Mouse (Mus musculus) embryonic facial prominence, embryonic 13.5 days (tissue): Measurements from ENCODE around the gene Scrn2. TPM values are rescaled to one million over a fixed set of nuclear protein-coding genes. Genes with fewer than 3 reads are reported as not detected.

Experiments used
- ATAC-seq: fragments of 200-750 bp; cut with Nextera tagmentation; 2 replicates; pipeline ENCODE4 v1.8.0; 2017; ENCODE audit warnings: low read depth; ENCODE audit not compliant: insufficient number of reproducible peaks, insufficient read depth, low FRiP score, low TSS enrichment
- H3K27ac ChIP-seq: fragments of 300-500 bp; sonication (generic); 2 replicates; pipeline ENCODE4 v1.5.1; 2015; ENCODE audit warnings: moderate library complexity, mild to moderate bottlenecking, inconsistent platforms
- H3K27me3 ChIP-seq: fragments of 300-500 bp; sonication (generic); 2 replicates; pipeline ENCODE4 v1.6.1; 2015; ENCODE audit warnings: mild to moderate bottlenecking, inconsistent platforms
- H3K36me3 ChIP-seq: fragments of 300-500 bp; sonication (generic); 2 replicates; pipeline ENCODE4 v1.6.1; 2015; ENCODE audit warnings: mild to moderate bottlenecking, inconsistent platforms
- H3K4me1 ChIP-seq: fragments of 300-500 bp; sonication (generic); 2 replicates; pipeline ENCODE4 v1.6.1; 2015; ENCODE audit warnings: inconsistent platforms
- H3K4me2 ChIP-seq: fragments of 300-500 bp; sonication (generic); 2 replicates; pipeline ENCODE4 v1.6.1; 2015; ENCODE audit warnings: moderate library complexity, mild to moderate bottlenecking, inconsistent platforms
- H3K4me3 ChIP-seq: fragments of 300-500 bp; sonication (generic); 2 replicates; pipeline ENCODE4 v1.5.1; 2015; ENCODE audit warnings: mild to moderate bottlenecking, inconsistent platforms
- H3K9ac ChIP-seq: fragments of 300-500 bp; sonication (generic); 2 replicates; pipeline ENCODE4 v1.6.1; 2015; ENCODE audit warnings: mild to moderate bottlenecking, inconsistent platforms
- H3K9me3 ChIP-seq: fragments of 300-500 bp; sonication (generic); 2 replicates; pipeline ENCODE4 v1.6.1; 2016; ENCODE audit warnings: inconsistent platforms
- WGBS: fragments of 180-500 bp; shearing (Covaris S2); methylation state at CpG from one replicate; pipeline ENCODE4 v1.1.7; 2015; ENCODE audit warnings: mixed read lengths; 5-methylcytosine and 5-hydroxymethylcytosine counted together
- polyA plus RNA-seq: library from polyadenylated mRNA; unstranded; fragments of >200 nt; fragmentation: Nextera tagmentation; extraction: Ambion mirVana; gene quantifications from 2 replicates; pipeline ENCODE4 v1.2.1, GENCODE M21; 2015

Scrn2 gene
- 25.0 and 30.6 TPM in 2 replicates for polyA plus RNA-seq

DNA sequence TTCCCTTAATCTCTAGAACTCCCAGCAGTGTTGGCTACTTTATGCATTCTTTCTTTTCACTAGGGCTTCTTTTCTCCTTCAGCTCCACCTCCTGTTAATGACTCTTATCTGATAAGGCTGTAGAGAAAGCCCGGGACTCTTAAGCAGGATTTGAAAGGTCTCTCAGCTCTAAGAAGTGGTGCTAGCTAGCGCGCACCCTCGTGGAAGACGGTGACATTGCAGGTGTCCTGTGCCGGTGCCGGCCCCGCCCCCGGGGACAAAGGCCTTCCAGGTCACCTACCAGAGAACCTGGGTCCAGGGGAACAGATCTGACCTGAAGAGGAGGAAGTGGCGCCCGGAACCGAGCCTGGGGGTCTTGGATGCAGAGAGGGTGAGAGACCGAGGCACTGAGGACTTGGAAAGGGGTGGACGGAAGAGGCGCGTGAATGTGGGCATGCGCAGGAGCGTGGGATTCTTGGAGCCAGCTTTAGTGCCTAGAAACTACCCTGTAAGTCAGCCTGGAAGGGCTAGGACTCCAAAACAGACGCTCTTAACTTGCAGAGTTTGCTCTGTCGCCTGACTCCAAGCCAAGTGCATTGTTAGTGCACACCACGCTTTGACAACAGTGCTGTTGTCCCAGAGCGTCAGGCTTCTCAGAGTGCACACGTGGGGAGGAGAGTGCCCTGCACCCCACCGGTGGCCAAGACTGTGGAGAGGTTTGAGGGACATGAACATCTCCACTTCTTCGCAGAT, at the start of gene Scrn2:
Gene Scrn2, plus strand, starts transcription at position 253 of the 732 bp plus-strand sequence.
- WGBS, result under 1% methylated on average over 25 of the region's 25 CpGs
- peak within 1 kb of the TSS; percentile 72 for H3K4me2 ChIP-seq
- H3K27me3 ChIP-seq, result peaks cover 9% of the 10 kb centered on the region
- peak within 1 kb of the TSS; percentile 82 for H3K9ac ChIP-seq
- ATAC-seq, result peak; percentile 45; the same call in 1 of the 2 replicates
- peaks cover 19% of the 10 kb centered on the region for H3K36me3 ChIP-seq
- H3K27ac ChIP-seq, result peak within 1 kb of the TSS; percentile 82
- H3K9me3 ChIP-seq, result no peaks in the 10 kb centered on the region
- peaks cover 26% of the 10 kb centered on the region for H3K4me1 ChIP-seq
- H3K4me3 ChIP-seq, result peak within 1 kb of the TSS; percentile 71

DNA sequence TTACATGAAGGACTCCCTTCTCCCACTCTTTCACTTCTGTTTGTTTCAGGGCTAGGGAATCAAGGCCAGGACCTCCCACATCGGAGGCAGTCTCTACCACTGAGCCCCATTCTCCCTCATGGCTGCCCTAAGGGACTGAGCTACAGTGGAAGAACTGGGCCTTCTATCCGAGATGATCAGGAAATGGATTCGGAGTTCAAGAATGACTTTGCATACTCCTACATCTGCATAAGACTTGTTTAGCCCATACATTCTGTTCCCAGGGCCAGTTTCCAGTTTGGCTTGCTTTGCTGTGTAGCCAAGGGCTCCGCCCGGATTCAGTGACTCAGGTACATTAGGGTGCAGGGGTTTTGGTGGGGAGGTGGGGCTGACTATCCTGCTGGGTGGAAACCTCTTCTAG, 49.7 kb upstream of the Scrn2 start:
- WGBS, result 68% methylated on average over 5 of the region's 5 CpGs
- no peaks in the 10 kb centered on the region for H3K9me3 ChIP-seq
- 0 out of 2 replicates have a peak overlapping the region, but pooled peaks have one; percentile 40 for H3K9ac ChIP-seq
- peaks cover 29% of the 10 kb centered on the region for H3K4me1 ChIP-seq
- H3K27ac ChIP-seq, result no peak overlapping the region
- peaks cover 19% of the 10 kb centered on the region for H3K27me3 ChIP-seq
- H3K4me2 ChIP-seq, result no peak overlapping the region
- no peak for ATAC-seq
- no peaks in the 10 kb centered on the region for H3K36me3 ChIP-seq
- H3K4me3 ChIP-seq, result no peak overlapping the region

DNA sequence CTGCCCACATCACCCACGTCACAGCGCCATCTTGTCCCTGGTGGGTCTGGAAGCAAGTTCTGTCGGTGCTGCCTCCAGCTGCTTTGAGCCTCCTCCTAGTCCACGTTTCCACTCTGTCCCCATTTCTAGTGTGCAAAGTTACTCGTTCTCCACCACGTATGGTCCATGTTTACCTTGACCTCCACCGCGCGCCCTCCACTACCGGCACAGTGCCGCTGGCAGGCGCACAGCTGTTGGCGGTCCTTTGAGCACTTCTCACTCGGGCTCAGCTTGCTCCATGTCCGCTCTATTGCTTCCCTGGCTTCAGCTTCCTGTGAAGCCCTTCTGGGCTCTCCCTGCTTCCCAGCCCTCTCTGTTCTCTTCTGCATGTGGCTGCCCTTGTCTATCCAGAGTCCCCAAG, 48.3 kb upstream of the Scrn2 start:
- no peak overlapping the region for H3K4me2 ChIP-seq
- H3K4me1 ChIP-seq, result peaks cover 16% of the 10 kb centered on the region
- no peak overlapping the region for H3K9ac ChIP-seq
- peaks cover 32% of the 10 kb centered on the region for H3K27me3 ChIP-seq
- ATAC-seq, result no peak
- H3K4me3 ChIP-seq, result no peak overlapping the region
- H3K36me3 ChIP-seq, result no peaks in the 10 kb centered on the region
- 73% methylated on average over 15 of the region's 15 CpGs for WGBS
- H3K27ac ChIP-seq, result no peak overlapping the region
- H3K9me3 ChIP-seq, result no peaks in the 10 kb centered on the region

DNA sequence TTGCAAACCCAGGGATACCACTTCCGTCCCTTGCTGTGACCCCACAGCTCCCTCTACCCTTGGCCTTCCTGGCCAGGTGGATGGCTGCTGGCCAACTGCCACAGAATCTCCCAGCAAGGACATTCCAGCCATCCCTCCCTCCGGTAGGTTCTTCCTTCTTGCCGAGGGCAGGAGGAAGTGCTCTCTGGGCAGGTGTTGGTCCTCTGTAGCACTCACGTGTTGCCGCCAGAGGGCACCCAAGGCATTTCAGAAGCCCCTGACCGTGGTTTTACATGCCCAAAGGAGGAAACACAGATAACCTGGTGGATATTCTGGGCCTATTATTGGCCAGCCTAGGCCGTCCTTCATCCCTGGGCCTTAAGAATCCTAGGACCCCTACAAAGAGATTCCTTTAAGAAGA, 47.4 kb upstream of the Scrn2 start:
- Histone ChIP-seq H3K27ac (no peak overlapping the region), H3K9ac (no peak overlapping the region), H3K4me1 (peaks cover 14% of the 10 kb centered on the region), H3K9me3 (no peaks in the 10 kb centered on the region), H3K36me3 (no peaks in the 10 kb centered on the region), H3K4me2 (peak overlapping the region; percentile 37), H3K27me3 (peaks cover 39% of the 10 kb centered on the region), H3K4me3 (no peak overlapping the region; the same call in 1 of the 2 replicates)
- 2% methylated on average over 7 of the region's 7 CpGs for WGBS
- ATAC-seq, result no peak

DNA sequence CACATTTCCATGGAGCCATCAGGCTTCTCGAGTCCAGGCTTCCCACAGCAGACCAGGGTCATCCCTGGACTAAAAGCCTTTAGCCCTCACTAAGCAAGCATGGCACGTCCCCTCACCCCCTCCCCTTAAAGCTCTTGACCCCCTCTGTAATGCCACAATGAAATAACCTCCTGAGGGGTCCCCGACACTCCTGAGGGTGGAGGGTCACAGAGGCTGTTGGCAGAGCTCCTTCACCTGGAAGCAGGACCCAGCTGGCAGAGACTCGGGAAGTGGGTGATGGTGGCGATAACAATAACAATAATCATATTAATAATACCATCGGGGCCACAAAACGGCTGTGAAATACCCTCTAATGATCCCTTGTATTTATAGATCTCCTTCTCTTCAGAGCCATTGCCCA, 46.9 kb upstream of the Scrn2 start, which contains the start of gene Sp2:
Gene Sp2, minus strand, starts transcription at position 101 of the 400 bp plus-strand sequence.
- WGBS, result 75% methylated on average over 7 of the region's 7 CpGs
- H3K36me3 ChIP-seq, result no peaks in the 10 kb centered on the region
- peak within 1 kb of the TSS; percentile 37 for H3K4me2 ChIP-seq
- no peak within 1 kb of the TSS for H3K27ac ChIP-seq
- peaks cover 44% of the 10 kb centered on the region for H3K27me3 ChIP-seq
- H3K9ac ChIP-seq, result 0 out of 2 replicates have a peak within 1 kb of the TSS, but pooled peaks have one; percentile 11
- H3K4me3 ChIP-seq, result no peak within 1 kb of the TSS; the same call in 1 of the 2 replicates
- peaks cover 18% of the 10 kb centered on the region for H3K4me1 ChIP-seq
- no peak for ATAC-seq
- no peaks in the 10 kb centered on the region for H3K9me3 ChIP-seq

DNA sequence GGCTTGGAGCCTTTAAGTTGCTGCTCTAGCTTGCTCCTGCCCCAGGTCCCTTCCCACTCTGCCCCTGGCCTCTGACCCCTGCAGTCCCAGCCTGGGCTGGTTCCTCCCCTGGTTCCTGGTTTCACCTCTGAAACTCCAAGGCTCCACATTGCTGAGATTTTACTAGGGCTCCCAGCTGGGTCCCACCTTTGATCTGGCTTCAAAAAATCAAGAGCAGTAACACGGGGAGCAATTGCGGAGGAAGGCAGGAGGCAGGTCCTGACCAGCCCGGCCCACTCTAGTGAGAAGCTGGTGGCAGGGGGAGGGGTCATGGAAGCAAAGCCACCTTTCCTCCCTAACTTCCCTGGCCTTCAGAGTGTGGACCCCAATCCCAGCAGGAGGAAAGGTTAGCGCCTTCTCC, 44.8 kb upstream of the Scrn2 start:
- Histone ChIP-seq H3K4me3 (no peak overlapping the region), H3K4me1 (peaks cover 18% of the 10 kb centered on the region; the same call in 1 of the 2 replicates), H3K4me2 (no peak overlapping the region), H3K27ac (no peak overlapping the region; the same call in 1 of the 2 replicates), H3K27me3 (peaks cover 53% of the 10 kb centered on the region), H3K9ac (no peak overlapping the region), H3K9me3 (no peaks in the 10 kb centered on the region), H3K36me3 (no peaks in the 10 kb centered on the region)
- ATAC-seq, result no peak
- 24% methylated on average over 4 of the region's 4 CpGs for WGBS

DNA sequence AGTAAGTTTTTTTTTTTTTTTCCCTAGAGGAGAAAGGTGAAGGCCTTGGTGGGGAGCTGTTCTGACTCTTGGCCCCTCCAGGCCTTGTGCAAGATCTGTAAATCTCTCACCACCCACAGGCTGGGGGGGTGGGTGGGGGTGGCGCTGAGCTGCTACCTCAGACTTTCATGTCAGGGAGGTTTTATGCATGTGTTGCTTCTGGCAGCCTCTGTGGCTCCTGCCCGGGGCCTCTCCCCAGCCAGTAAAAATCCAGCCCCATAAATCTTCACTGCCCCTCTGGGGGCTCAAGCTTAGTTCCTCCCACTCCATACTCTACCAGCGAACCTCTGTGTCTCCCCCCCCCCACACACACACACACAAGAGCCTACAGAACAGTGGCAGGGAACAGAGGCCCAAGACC, 43.3 kb upstream of the Scrn2 start:
- H3K9me3 ChIP-seq, result no peaks in the 10 kb centered on the region
- H3K9ac ChIP-seq, result no peak overlapping the region
- H3K4me3 ChIP-seq, result no peak overlapping the region
- ATAC-seq, result no peak
- no peaks in the 10 kb centered on the region for H3K36me3 ChIP-seq
- no peak overlapping the region for H3K4me2 ChIP-seq
- H3K27ac ChIP-seq, result no peak overlapping the region
- H3K4me1 ChIP-seq, result peaks cover 18% of the 10 kb centered on the region; the same call in 1 of the 2 replicates
- 53% methylated on average over 3 of the region's 3 CpGs for WGBS
- H3K27me3 ChIP-seq, result peaks cover 53% of the 10 kb centered on the region

DNA sequence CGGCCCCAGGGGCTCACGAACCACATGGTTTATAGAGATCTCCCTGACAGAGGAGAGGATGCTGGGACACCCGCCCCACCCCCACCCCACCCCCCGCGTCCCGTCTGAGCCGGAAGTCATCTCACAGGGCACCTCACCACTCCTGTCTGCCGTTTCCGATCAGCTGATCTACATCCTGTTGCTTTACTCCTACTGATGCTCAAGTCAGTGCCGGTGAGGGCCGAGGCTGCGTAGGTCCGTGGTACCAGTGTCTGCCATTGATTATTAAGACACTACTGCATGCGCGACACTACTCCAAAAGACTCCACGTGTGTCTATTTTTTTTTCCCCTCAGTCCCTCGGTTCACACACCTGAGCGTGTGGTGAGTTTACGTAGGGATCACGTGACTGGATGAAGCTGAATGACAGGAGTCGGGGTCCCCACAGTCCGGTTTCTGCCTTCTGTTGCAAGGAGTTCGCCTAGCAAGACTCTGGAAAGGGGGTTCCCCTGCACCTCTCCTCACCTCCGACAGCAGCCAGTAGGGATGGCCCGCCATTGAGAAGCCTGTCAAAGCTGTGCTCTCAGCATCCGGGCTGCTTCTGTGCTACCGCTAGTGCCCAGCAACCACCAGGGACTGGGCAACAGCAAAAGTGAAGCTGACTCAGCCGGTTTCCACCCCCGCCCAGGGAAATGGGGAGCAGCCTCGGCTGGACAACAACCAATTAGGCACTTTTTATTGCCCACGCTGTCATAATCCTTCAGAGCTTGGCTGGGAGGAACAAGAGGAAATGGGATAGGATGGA, 41.7 kb upstream of the Scrn2 start:
- Histone ChIP-seq H3K9ac (peak overlapping the region; percentile 49), H3K9me3 (no peaks in the 10 kb centered on the region), H3K36me3 (no peaks in the 10 kb centered on the region), H3K27ac (no peak overlapping the region), H3K4me2 (peak overlapping the region; percentile 63), H3K4me3 (peak overlapping the region; percentile 35), H3K4me1 (peaks cover 11% of the 10 kb centered on the region; the same call in 1 of the 2 replicates), H3K27me3 (peaks cover 63% of the 10 kb centered on the region)
- ATAC-seq, result no peak
- 6% methylated on average over 31 of the region's 31 CpGs for WGBS

DNA sequence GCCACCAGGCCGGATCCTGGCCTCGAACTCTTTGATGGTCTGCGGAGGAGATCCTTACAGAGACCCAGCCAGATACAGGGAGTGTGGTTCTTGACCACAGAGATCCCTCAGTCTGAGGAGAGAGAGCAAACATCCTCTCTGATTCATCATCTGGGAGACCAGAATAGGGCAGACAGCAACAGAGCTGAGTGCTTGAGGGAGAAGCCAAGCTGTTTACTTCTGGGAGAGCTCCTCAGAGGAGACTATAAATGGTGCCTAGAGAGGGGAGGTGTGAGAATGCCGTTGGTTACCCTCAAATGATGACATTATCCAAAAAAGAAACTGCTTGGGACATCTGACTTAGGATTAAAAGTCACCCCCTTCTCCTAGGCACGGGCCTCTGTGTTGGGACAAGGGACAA, 38.2 kb upstream of the Scrn2 start:
- H3K9me3 ChIP-seq, result no peaks in the 10 kb centered on the region
- H3K4me2 ChIP-seq, result no peak overlapping the region
- H3K36me3 ChIP-seq, result no peaks in the 10 kb centered on the region
- no peak for ATAC-seq
- 81% methylated on average over 5 of the region's 5 CpGs for WGBS
- no peak overlapping the region for H3K27ac ChIP-seq
- no peak overlapping the region for H3K4me3 ChIP-seq
- H3K4me1 ChIP-seq, result peaks cover 19% of the 10 kb centered on the region
- H3K9ac ChIP-seq, result no peak overlapping the region
- H3K27me3 ChIP-seq, result peaks cover 52% of the 10 kb centered on the region

DNA sequence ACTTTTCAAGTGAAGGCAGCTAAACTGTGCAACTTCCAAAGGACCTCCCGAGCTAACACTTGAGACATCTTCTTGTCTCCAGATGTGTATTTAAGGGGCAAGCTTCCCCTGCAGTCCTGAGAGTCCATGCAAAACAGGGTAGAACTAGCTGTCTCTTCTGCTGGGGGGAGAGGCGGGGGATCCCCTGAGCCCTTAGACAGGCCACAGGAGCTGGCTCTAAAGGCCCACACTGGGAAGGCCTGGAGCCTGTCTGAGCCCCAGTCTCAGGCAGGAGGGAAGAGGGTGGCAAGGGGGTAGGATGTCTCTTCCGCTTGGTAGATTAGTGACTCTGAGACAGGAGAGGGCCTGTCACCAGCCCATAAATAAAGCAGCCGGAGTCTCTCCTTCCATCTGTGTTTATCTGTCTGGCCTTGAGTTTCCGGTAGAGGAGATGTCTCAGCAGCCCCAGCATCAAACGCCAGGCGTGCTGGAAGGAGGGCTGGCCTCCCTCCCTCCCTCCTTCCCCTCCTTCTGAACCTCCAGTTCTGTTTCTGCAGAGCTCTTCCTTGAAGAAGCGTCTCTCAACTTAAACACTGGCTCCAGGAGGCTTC, 36.9 kb upstream of the Scrn2 start:
- ATAC-seq, result no peak; the same call in 1 of the 2 replicates
- Histone ChIP-seq H3K9me3 (no peaks in the 10 kb centered on the region), H3K4me1 (peaks cover 26% of the 10 kb centered on the region), H3K4me2 (no peak overlapping the region), H3K27ac (no peak overlapping the region), H3K9ac (0 out of 2 replicates have a peak overlapping the region, but pooled peaks have one; percentile 27), H3K36me3 (no peaks in the 10 kb centered on the region), H3K4me3 (no peak overlapping the region), H3K27me3 (peaks cover 53% of the 10 kb centered on the region)
- 26% methylated on average over 8 of the region's 8 CpGs for WGBS

DNA sequence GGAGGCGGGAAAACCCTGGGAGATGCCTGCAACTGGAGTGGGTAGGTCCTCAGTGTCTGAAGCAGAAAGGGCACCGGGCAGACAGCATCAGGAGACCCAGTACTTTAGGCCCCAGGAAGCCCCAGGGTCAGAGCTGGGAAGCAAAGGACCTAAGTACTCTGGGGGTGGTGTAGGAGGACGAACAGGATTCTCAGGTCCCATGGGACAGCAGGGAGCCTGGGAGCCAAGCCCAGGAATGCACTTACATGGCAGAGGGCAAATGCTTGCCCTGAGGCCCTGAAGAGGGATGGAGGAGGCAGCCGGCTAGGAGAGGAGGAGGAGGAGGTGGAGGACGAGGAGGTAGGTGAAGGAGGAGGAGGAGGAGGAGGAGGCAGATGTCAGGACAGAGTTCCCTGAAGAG, 34.7 kb upstream of the Scrn2 start:
- H3K4me3 ChIP-seq, result no peak overlapping the region
- 13% methylated on average over 5 of the region's 5 CpGs for WGBS
- H3K36me3 ChIP-seq, result no peaks in the 10 kb centered on the region
- H3K27ac ChIP-seq, result no peak overlapping the region
- H3K27me3 ChIP-seq, result peaks cover 65% of the 10 kb centered on the region
- no peaks in the 10 kb centered on the region for H3K9me3 ChIP-seq
- ATAC-seq, result no peak
- peaks cover 19% of the 10 kb centered on the region for H3K4me1 ChIP-seq
- H3K4me2 ChIP-seq, result no peak overlapping the region
- H3K9ac ChIP-seq, result no peak overlapping the region
